Mouse (Mus musculus) CD8-positive naive resting alpha-beta T cell, adult 2 months (primary cell): ENCODE results near the gene Thra.

Experiments
- DNase-seq, 2 experiments: peaks; one replicate each; pipeline ENCODE4 v3.0.0; 2022; ENCODE audit warnings: low read depth in 2 of 2, low spot score in 2 of 2

Gene Thra

GRCm38 (mm10) chr11:98776052-98776764 lies 35.8 kb downstream of the Thra start:
- DNase-seq = no peak

DNA sequence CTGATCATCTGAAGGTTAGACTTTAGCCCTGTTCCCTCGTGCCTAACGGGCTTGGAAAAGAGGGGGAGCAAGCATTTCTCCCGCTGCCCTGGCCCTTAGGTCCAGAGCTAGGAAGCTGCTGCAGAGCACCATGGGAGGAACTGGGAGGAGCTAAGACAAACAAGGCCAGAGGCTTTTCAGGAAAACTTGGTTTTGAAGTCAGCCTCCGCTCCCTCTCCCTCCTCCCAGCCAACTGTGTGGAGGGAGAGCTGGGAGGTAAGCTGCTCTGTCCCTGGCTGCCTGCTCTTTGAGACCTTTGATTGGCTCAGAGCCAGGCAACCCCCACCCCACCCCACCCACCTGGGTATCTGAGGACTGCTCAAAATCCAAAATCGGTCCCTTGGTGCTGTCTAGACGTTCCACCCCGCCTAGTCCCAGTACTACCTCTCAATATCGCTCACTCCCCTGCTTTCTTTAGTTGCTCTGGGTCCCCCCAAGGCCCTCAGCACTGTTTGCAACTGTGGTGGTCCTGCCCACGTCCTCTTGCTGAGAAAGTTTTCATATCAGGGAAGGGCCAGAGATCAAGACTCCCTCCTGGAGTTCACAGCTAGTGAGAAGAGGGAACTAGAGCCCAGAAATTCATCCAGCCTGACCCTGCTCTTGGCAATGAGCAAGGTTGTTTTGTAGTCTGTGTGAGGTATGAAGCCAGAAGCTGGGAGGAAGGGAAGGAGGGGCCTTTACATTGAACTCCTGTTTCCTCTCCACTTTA lies 36.6 kb downstream of the Thra start:
- no peak for DNase-seq

DNA sequence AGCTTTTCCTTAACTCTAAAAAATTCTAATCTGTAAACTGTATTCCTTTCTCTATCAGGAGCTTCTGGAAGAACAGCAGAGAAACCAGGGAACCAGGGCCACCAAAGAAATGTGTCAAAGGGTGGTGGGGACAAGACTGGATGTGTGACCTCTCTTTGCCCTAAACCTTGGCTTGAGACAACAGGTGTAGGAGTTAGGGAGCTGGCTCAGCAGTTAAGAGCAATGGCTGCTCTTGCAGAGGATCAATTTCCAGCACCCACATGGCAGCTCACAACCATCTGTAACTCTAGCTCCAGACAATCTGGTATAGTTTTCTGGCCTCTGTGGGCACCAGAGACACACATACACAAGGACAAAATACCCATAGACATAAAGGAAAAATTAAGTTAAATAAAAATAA lies 37.5 kb downstream of the Thra start:
- DNase-seq = no peak

- no peak for DNase-seq
These were observed 41.5 kb downstream of the Thra start for GRCm38 (mm10) chr11:98781851-98782512.

- DNase-seq = no peak
These were observed 42.3 kb downstream of the Thra start for GRCm38 (mm10) chr11:98782651-98783235.

DNA sequence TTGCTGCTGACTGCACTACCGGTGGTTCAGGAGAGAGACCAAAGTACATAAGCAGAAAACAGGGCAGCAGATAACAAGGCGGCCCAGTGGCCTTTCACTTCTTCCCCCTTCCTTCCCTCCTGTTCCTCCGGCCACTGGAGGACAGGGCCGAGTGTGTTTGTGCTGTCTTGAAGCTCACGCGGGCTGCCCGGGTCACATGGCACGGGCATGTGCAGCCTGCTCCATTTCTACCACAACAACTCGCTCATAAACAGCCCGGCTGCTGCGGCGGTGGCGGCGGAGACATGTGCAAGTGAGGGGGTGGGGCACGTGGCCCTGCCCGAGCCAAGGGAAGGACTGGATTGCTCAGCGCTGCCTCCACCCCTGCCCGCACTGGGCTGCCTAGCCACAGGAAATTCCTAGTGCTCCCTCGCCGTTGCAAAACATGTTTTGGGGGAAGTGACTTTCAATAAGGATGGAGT lies 42.8 kb downstream of the Thra start:
- peak; percentile 71 to 77 for DNase-seq

DNA sequence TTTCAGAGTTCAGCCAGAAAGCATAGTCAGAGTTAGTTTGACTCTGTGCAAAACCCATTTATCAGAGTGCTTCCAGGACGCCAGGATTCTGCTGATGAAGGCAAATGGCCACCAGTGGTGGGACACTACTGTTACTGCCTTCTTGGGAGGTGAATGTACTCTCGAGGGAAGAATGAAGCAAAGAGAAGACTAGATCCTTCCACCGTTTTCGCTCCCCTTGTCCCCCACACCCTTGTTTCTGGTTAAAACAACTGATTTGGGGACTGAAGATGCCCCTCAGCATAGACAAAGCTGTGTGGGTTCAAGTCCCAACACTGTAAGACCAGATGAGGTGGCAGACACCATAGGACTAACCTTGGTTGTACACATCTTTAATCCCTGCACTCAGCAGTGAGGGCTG lies 43.7 kb downstream of the Thra start:
- no peak for DNase-seq

GRCm38 (mm10) chr11:98785214-98785613 lies 44.8 kb downstream of the Thra start:
- no peak for DNase-seq

GRCm38 (mm10) chr11:98785772-98786281 lies 45.4 kb downstream of the Thra start:
- peak in 1 of 2 experiments; percentile 41 for DNase-seq

- DNase-seq = peak; percentile 91 to 94
These were observed 46.1 kb downstream of the Thra start for GRCm38 (mm10) chr11:98786359-98787214.

GRCm38 (mm10) chr11:98787229-98787628 lies 46.8 kb downstream of the Thra start:
- no peak for DNase-seq

GRCm38 (mm10) chr11:98787691-98788090 lies 47.3 kb downstream of the Thra start:
- no peak for DNase-seq

- no peak for DNase-seq
These were observed 47.7 kb downstream of the Thra start for GRCm38 (mm10) chr11:98788139-98788538.

GRCm38 (mm10) chr11:98788550-98789218 lies 48.2 kb downstream of the Thra start:
- peak; percentile 87 to 91 for DNase-seq

DNA sequence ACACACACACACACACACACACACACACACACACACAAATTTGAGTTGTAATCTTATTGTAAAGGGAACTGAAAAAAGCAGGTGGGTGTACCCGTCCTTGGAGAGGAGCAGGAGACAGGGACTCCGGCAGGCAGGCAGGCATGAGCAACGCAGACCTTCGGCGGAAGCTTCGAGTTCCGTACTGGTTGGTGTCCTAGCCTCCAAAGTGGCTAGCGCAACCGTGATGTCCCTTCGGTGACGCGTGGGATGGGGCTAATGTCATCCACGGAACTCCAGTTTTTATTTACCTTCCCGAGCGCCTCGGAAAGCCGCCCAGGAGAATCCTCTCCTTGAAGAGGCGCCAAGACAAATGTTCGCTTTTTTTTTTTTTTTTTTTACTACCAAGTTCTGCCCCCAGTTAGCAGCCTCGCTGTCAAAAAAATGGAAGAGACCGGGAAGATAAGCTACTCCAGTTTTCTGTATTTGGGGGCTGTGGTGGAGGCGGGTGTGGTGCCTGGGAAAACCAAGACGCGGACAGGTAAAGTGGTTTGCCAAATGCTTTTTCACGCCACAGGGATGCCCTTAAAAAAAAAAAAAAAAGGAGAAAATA lies 48.9 kb downstream of the Thra start:
- DNase-seq = no peak

DNA sequence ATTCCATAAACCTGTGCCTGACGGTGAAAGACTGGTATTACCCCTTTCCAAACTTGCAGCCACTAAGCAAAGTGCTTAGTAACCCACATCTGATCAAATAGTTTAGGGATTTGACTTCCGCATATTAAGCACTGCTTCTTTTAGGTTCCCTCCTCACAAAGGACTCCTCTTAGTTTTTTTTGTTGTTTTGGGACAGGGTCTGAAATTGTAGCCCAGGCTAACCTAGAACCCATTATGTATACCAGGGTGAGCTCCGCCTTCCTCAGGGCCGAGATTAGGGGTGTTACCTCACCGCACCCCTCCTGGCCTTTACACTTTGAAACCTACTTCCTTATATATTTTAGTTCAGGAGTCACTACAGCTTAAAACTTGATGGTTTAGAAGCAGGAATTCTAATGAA lies 49.4 kb downstream of the Thra start:
- DNase-seq = no peak

DNA sequence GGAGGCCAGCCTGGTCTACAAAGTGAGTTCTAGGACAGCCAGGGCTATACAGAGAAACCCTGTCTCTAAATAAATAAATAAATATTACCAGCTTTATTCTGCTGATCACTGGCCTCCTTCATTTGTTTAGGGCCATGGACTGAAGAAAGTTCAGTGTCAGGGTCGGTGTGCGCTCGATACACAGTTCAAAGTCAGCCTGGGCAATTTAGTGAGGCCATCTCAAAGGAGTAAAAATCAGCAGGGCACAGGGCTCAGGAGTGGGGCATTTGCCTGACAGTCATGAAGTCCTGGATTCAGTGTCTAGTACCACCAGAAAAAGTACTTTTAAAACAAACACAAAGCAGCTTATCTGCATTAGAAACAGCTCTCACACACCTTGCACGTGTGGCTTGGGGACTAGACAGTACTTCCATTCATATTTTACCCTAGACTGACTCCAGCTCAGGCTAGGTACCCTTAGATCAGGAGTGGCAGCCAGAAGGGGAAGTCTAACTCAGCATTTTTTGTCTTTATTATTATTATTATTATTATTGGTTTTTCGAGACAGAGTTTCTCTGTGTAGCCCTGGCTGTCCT lies 50.3 kb downstream of the Thra start:
- DNase-seq = no peak

DNA sequence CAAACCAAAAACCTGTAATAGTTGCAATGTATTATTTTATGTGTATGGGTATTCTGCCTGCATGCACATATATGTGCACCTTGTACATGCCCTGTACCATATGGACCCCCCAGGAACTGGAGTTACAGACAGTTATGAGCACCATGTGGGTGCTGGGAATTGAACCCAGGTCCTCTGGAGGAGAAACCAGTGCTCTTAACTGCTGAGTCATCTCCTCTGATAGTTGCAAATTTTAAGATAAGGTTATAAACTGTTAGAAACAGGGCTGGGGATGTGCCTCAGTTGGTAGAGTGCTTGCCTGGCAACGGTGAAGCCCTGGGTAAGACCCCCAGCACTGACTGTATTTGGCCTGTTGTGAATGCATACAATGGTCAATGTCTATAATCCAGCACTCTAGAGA lies 51.0 kb downstream of the Thra start:
- no peak for DNase-seq

DNA sequence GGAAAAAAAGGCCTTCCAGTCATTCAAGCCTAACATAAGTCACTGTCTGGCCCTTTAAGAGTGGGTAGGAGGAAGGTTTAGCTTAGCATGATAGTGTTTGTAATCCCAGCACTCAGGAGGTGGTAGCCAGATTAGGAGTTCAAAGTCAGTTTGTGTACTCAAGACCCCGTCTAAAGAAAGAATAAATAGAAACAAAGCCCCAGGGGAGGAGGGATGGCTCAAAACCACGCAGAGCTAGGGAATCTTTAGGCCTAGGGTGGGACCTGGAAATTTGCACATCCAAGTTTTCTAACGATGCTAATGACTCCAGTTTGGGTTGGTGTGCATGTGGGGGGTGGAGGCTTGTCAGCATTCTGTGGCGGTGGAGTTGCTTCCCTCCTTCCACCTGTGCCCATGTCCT lies 51.6 kb downstream of the Thra start:
- DNase-seq = no peak
